19 mouse cellular contexts compared by ENCODE assay signal in genomic region chr3:85460021-85460420, GRCm38 (mm10).
DNase-seq lines count a peak whose midpoint lies in the region; TF ChIP-seq lines count a peak whose summit lies in the region.
"Had no signal": no experiment of that assay in that cellular context is flagged by ENCODE, and none has a peak within 500 bp of the region (broad histone marks: within the 10 kb centered on the region; RNA-seq: fewer than 3 reads in every experiment).

No protein-coding gene starts in this region.

- peak; percentile 30 to 74 for DNase-seq in adrenal gland, adult (ENCODE audit: inconsistent age in 2 of 2, low spot score in 1 of 2)
- DNase-seq in adrenal gland, postnatal 10 days, result no peak
- peak; percentile 18 for DNase-seq in adrenal gland, adult 8-10 months
- DNase-seq in adrenal gland, postnatal 4 days (ENCODE audit: low spot score in 2 of 2), result no peak
- no peak for DNase-seq in left cerebral cortex, adult 2 months (ENCODE audit: extremely low spot score in 1 of 2, low spot score in 2 of 2)
- no peak for DNase-seq in left cerebral cortex, postnatal 14 days (ENCODE audit: low spot score in 2 of 2)
- no peak for DNase-seq in kidney, postnatal 36 days
- DNase-seq: B cell, adult 2 months; cerebellum, adult 11-12 months; cerebellum, adult 2 months; cerebellum, adult 9-10 months; cerebellum, postnatal 10 days; cerebellum, postnatal 25 days; embryo, embryonic 11 days had no signal

- no peak for TF ChIP-seq CTCF in left cerebral cortex, adult 2 months (IDR thresholded peaks at IDR 0.05)

- intact Hi-C loops in left cerebral cortex, adult 2 months (cut with DNase I), result no loop called here
- intact Hi-C loops in left cerebral cortex, postnatal 14 days (cut with DNase I), result loop anchor here (10.0 kb wide), 3 partner anchors 145 to 425 kb away; no protein-coding TSS in a partner anchor

- no peak overlapping the region for H3K4me3 ChIP-seq in left cerebral cortex, adult 2 months
- H3K4me3 ChIP-seq: embryonic facial prominence, embryonic 13.5 days; embryonic facial prominence, embryonic 15.5 days; erythroblast, embryonic 14.5 days; forebrain, embryonic 10.5 days; forebrain, embryonic 12.5 days had no signal

- H3K27ac ChIP-seq in left cerebral cortex, adult 2 months, result peak overlapping the region; percentile 54; the same call in 1 of the 2 replicates
- H3K27ac ChIP-seq: embryonic facial prominence, embryonic 13.5 days; embryonic facial prominence, embryonic 15.5 days; forebrain, embryonic 10.5 days; forebrain, embryonic 12.5 days had no signal

Comparison
In these comparisons a context has a peak if more than half of its experiments do, and no peak if none do; other contexts are left out.
1. DNase-seq: peak in adrenal gland, adult (2 of 2) and adrenal gland, adult 8-10 months (single experiment); none in adrenal gland, postnatal 10 days (single experiment), adrenal gland, postnatal 4 days (0 of 2), left cerebral cortex, adult 2 months (0 of 2), left cerebral cortex, postnatal 14 days (0 of 2) and kidney, postnatal 36 days (0 of 2).